Mouse (Mus musculus) midbrain, embryonic 14.5 days (tissue): ENCODE measurements around the gene Ncor2. TPM values are rescaled to one million over a fixed set of nuclear protein-coding genes. Genes with fewer than 3 reads are reported as not detected.

Experiments
- ATAC-seq: fragments of 200-750 bp; cut with Nextera tagmentation; 2 replicates; pipeline ENCODE4 v1.8.0; 2017; ENCODE audit warnings: moderate number of reproducible peaks, moderate library complexity; ENCODE audit not compliant: low FRiP score, low TSS enrichment
- DNase-seq: peaks from one replicate; pipeline ENCODE4 v3.0.0-alpha.2; 2015
- H3K27ac ChIP-seq: fragments of 300-500 bp; sonication (generic); replicated peaks from 2 replicates; pipeline ENCODE4 v1.5.1; 2014; ENCODE audit warnings: mild to moderate bottlenecking, low read depth, low read length, moderate library complexity
- H3K27me3 ChIP-seq: fragments of 300-500 bp; sonication (generic); 2 replicates; pipeline ENCODE4 v1.6.1; 2014; ENCODE audit warnings: low read length, control low read depth, mixed read lengths; ENCODE audit not compliant: control insufficient read depth, insufficient read depth
- H3K36me3 ChIP-seq: fragments of 300-500 bp; sonication (generic); 2 replicates; pipeline ENCODE4 v1.6.1; 2014; ENCODE audit warnings: low read length, control low read depth; ENCODE audit not compliant: control insufficient read depth, insufficient read depth
- H3K4me1 ChIP-seq: fragments of 300-500 bp; sonication (generic); 2 replicates; pipeline ENCODE4 v1.6.1; 2014; ENCODE audit warnings: mild to moderate bottlenecking, antibody characterized with exemption, low read length, control low read depth; ENCODE audit not compliant: control insufficient read depth, insufficient read depth
- H3K4me2 ChIP-seq: fragments of 300-500 bp; sonication (generic); 2 replicates; pipeline ENCODE4 v1.6.1; 2014; ENCODE audit warnings: mild to moderate bottlenecking, low read length, moderate library complexity
- H3K4me3 ChIP-seq: fragments of 300-500 bp; sonication (generic); replicated peaks from 2 replicates; pipeline ENCODE4 v1.5.1; 2014; ENCODE audit warnings: low read depth, low read length
- H3K9ac ChIP-seq: fragments of 300-500 bp; sonication (generic); replicated peaks from 2 replicates; pipeline ENCODE4 v1.6.1; 2014; ENCODE audit warnings: mild to moderate bottlenecking, low read length, moderate library complexity
- H3K9me3 ChIP-seq: fragments of 300-500 bp; sonication (generic); 2 replicates; pipeline ENCODE4 v1.6.1; 2016; ENCODE audit warnings: low read length, control low read depth, mixed read lengths; ENCODE audit not compliant: control insufficient read depth
- WGBS: fragments of 180-500 bp; shearing (Covaris S2); extraction: QIAGEN DNeasy Blood & Tissue Kit; methylation state at CpG from one replicate; pipeline ENCODE4 v1.1.7; 2014; 5-methylcytosine and 5-hydroxymethylcytosine counted together
- polyA plus RNA-seq: library from polyadenylated mRNA; unstranded; fragments of >200 nt; fragmentation: Nextera tagmentation; extraction: Ambion mirVana; gene quantifications from 2 replicates; pipeline ENCODE4 v1.2.1, GENCODE M21; 2014

Ncor2 gene
- polyA plus RNA-seq, 1 experiment from 2014 or later, result 23.7 TPM

DNA sequence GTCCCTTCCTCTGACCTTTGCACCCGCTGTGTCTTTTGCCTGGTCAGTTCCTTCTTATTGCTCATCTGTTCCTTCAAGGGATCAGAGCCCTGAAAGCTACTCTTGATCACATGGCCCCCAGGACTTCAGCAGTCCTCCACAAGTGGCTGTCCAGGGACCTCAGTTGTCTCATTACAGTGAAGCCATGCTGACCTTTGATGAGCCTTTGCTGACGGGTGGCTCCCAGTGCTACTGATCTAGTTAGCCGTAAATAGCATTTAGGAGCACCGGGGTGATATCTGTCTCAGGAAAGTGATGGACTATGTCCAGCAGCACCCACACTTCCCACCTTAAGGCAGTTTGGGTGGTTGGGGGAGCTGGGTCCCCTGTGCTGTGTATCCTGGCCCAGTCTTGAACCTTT is 105.7 kb downstream of the Ncor2 start:
- Histone ChIP-seq H3K36me3 (peaks cover 23% of the 10 kb centered on the region), H3K4me2 (no peak overlapping the region), H3K4me1 (peaks cover 8% of the 10 kb centered on the region; the same call in 1 of the 2 replicates), H3K27me3 (no peaks in the 10 kb centered on the region), H3K27ac (no peak overlapping the region), H3K9me3 (no peaks in the 10 kb centered on the region), H3K4me3 (no peak overlapping the region), H3K9ac (no peak overlapping the region)
- ATAC-seq, result no peak
- 87% methylated on average over 4 of the region's 4 CpGs for WGBS
- no peak for DNase-seq

GRCm38 (mm10) chr5:125072425-125072824 is 106.6 kb downstream of the Ncor2 start:
- no peak for ATAC-seq
- no peak overlapping the region for H3K27ac ChIP-seq
- no peak overlapping the region for H3K4me3 ChIP-seq
- no peaks in the 10 kb centered on the region for H3K27me3 ChIP-seq
- no peak overlapping the region for H3K9ac ChIP-seq
- H3K4me2 ChIP-seq, result no peak overlapping the region
- H3K36me3 ChIP-seq, result peaks cover 22% of the 10 kb centered on the region
- H3K4me1 ChIP-seq, result peaks cover 8% of the 10 kb centered on the region; the same call in 1 of the 2 replicates
- no peak for DNase-seq
- 91% methylated on average over 7 of the region's 7 CpGs for WGBS
- H3K9me3 ChIP-seq, result no peaks in the 10 kb centered on the region

DNA sequence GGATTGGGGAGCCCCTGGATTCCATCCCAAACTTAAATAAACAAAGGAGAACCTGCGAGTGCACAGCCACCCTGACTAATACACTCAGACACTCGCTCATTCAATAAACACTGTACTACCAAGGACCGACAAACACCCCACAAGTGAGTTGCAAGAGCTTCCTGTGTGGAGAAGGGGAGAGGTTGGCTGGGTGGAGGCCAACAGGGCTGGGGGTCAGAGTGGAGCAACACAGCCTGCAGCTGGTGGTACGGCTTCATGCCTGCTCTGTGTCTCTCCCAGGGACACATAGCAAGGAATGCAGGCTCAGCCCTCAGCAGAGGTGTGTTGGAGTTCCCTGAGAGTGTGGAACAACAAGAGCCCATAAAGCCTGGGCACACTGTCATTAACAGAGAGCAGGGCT is 107.1 kb downstream of the Ncor2 start:
- peaks cover 22% of the 10 kb centered on the region for H3K36me3 ChIP-seq
- no peak for ATAC-seq
- H3K9me3 ChIP-seq, result no peaks in the 10 kb centered on the region
- no peak overlapping the region for H3K27ac ChIP-seq
- no peak overlapping the region for H3K9ac ChIP-seq
- H3K4me2 ChIP-seq, result no peak overlapping the region
- no peak overlapping the region for H3K4me3 ChIP-seq
- no peak for DNase-seq
- H3K27me3 ChIP-seq, result no peaks in the 10 kb centered on the region
- 91% methylated on average over 4 of the region's 4 CpGs for WGBS
- H3K4me1 ChIP-seq, result peaks cover 8% of the 10 kb centered on the region; the same call in 1 of the 2 replicates

DNA sequence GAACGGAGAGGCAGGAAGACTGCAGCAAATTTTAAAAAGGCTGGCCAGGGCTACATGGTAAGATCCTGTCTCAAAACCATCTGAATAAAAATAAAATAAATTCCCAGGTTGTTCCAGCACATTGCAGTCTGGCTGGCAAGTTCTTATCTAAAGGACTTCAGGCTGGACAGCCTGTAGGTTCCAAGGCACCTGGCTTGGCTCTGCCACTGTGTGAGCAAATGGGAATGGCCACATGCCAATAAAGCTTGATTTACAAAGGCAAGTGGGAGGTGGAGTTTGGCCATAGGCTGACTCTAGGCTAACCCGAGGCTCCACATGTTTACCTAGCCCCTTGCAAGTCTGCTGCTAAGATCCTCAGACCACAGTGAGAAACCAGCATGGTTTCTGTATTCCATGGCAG is 108.6 kb downstream of the Ncor2 start:
- Histone ChIP-seq H3K4me2 (no peak overlapping the region), H3K9ac (no peak overlapping the region), H3K4me1 (peaks cover 8% of the 10 kb centered on the region; the same call in 1 of the 2 replicates), H3K4me3 (no peak overlapping the region), H3K27me3 (no peaks in the 10 kb centered on the region), H3K27ac (no peak overlapping the region), H3K9me3 (no peaks in the 10 kb centered on the region), H3K36me3 (peaks cover 35% of the 10 kb centered on the region)
- WGBS, result 73% methylated on average over 2 of the region's 2 CpGs
- DNase-seq (peak; percentile 46), ATAC-seq (no peak)

- H3K4me1 ChIP-seq, result peaks cover 8% of the 10 kb centered on the region; the same call in 1 of the 2 replicates
- H3K4me2 ChIP-seq, result no peak overlapping the region
- no peak overlapping the region for H3K9ac ChIP-seq
- H3K9me3 ChIP-seq, result no peaks in the 10 kb centered on the region
- peaks cover 40% of the 10 kb centered on the region for H3K36me3 ChIP-seq
- ATAC-seq (no peak), DNase-seq (no peak)
- 78% methylated on average over 5 of the region's 5 CpGs for WGBS
- H3K4me3 ChIP-seq, result no peak overlapping the region
- no peaks in the 10 kb centered on the region for H3K27me3 ChIP-seq
- 0 out of 2 replicates have a peak overlapping the region, but pooled peaks have one; percentile 67 for H3K27ac ChIP-seq
These were observed 109.1 kb downstream of the Ncor2 start for GRCm38 (mm10) chr5:125069916-125070315.

DNA sequence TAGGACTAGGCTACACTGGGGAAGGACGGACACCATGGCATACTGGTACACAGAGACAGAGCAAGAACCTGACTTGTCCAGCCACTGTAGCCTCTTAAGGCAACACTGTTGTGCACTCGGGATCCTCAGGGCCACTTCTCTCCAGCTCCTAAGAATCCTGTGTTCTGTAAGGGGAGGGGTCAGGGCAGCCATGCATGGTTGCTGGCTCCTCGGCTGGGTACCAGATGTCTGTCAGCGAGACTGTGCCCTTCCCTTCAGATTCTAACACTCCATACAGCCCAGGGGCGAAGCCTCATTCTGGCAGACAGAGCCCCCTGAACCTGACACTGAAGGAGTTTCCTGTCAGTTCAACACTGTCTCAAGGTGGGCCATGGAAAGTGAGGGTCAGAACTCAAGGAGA is 109.6 kb downstream of the Ncor2 start:
- Histone ChIP-seq H3K9me3 (no peaks in the 10 kb centered on the region), H3K4me3 (no peak overlapping the region), H3K4me2 (no peak overlapping the region), H3K4me1 (peaks cover 8% of the 10 kb centered on the region; the same call in 1 of the 2 replicates), H3K36me3 (peaks cover 45% of the 10 kb centered on the region), H3K27ac (peak overlapping the region; percentile 67; the same call in 1 of the 2 replicates), H3K9ac (no peak overlapping the region), H3K27me3 (no peaks in the 10 kb centered on the region)
- DNase-seq, result no peak
- WGBS, result 52% methylated on average over 5 of the region's 5 CpGs
- peak; percentile 5; the same call in 1 of the 2 replicates for ATAC-seq

DNA sequence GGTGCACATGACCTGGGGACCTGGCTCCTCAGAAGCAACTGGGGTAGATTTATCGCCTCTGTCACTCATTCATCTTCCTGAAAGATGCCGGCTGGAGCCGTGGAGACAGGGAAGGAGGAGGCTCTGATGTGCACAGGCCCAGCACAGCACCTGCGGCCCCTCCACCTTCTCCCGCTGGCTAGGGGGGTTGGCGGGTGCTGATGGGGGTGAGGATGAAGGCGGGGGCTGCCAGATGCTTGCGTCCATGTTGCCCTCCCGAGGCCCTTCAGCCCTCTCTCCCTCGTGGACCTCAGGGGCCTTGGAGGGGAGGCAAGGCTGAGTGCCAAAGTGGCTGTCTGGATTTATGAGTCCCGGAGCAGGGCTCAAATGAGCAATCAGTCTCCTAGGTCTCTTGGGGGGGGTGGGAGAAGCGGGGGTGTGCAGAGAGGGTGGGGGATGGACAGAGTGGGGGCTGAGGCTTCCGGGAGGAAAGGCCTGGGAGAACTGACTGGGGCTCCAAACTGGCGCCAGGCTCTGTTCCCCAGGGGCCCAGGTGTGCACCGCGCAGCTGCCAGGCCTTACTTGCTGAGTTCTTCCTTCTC is 110.6 kb downstream of the Ncor2 start:
- peak overlapping the region; percentile 67 for H3K27ac ChIP-seq
- no peak overlapping the region for H3K4me3 ChIP-seq
- H3K9me3 ChIP-seq, result no peaks in the 10 kb centered on the region
- H3K27me3 ChIP-seq, result no peaks in the 10 kb centered on the region
- 52% methylated on average over 16 of the region's 16 CpGs for WGBS
- ATAC-seq, result no peak
- H3K4me1 ChIP-seq, result peaks cover 8% of the 10 kb centered on the region; the same call in 1 of the 2 replicates
- peak; percentile 43 for DNase-seq
- H3K36me3 ChIP-seq, result peaks cover 52% of the 10 kb centered on the region
- H3K4me2 ChIP-seq, result no peak overlapping the region
- H3K9ac ChIP-seq, result 0 out of 2 replicates have a peak overlapping the region, but pooled peaks have one; percentile 1

GRCm38 (mm10) chr5:125067673-125068072 is 111.3 kb downstream of the Ncor2 start:
- H3K4me2 ChIP-seq, result no peak overlapping the region
- H3K36me3 ChIP-seq, result peaks cover 52% of the 10 kb centered on the region
- H3K4me1 ChIP-seq, result peaks cover 10% of the 10 kb centered on the region; the same call in 1 of the 2 replicates
- DNase-seq (no peak), ATAC-seq (no peak)
- H3K9ac ChIP-seq, result no peak overlapping the region
- H3K27me3 ChIP-seq, result no peaks in the 10 kb centered on the region
- WGBS, result 93% methylated on average over 14 of the region's 14 CpGs
- H3K9me3 ChIP-seq, result no peaks in the 10 kb centered on the region
- H3K4me3 ChIP-seq, result no peak overlapping the region
- H3K27ac ChIP-seq, result peak overlapping the region; percentile 49
